In genomic region chr13:41030098-41030497, GRCm38 (mm10) we compare ENCODE assay signal across 25 mouse cellular contexts. TPM values are rescaled to one million over a fixed set of nuclear protein-coding genes. Genes with fewer than 3 reads are reported as not detected.
DNase-seq lines count a peak whose midpoint lies in the region; ATAC-seq lines count a peak whose summit lies in the region.
"Had no signal": no experiment of that assay in that cellular context is flagged by ENCODE, and none has a peak within 500 bp of the region (broad histone marks: within the 10 kb centered on the region; RNA-seq: fewer than 3 reads in every experiment).

No protein-coding gene starts in this region.

- H3K27me3 ChIP-seq in liver, embryonic 11.5 days (replicated peaks; ENCODE audit: control insufficient read depth, insufficient read depth, low read length), result no peaks in the 10 kb centered on the region
- no peaks in the 10 kb centered on the region for H3K27me3 ChIP-seq in liver, embryonic 15.5 days
- H3K27me3 ChIP-seq in heart, embryonic 11.5 days (ENCODE audit: control insufficient read depth, insufficient read depth, low read length), result no peaks in the 10 kb centered on the region
- H3K27me3 ChIP-seq: forebrain, embryonic 13.5 days; heart, embryonic 15.5 days had no signal

- H3K4me1 ChIP-seq in liver, embryonic 11.5 days (replicated peaks; ENCODE audit: control insufficient read depth, insufficient read depth, low read length), result peaks cover 15% of the 10 kb centered on the region
- peaks cover 31% of the 10 kb centered on the region for H3K4me1 ChIP-seq in liver, embryonic 15.5 days (replicated peaks)
- H3K4me1 ChIP-seq in heart, embryonic 11.5 days (ENCODE audit: control insufficient read depth, insufficient read depth, low read length), result no peaks in the 10 kb centered on the region
- H3K4me1 ChIP-seq: forebrain, embryonic 13.5 days; heart, embryonic 15.5 days; hindbrain, embryonic 10.5 days had no signal

- H3K4me2 ChIP-seq in liver, embryonic 11.5 days, result peak overlapping the region; percentile 26
- H3K4me2 ChIP-seq in liver, embryonic 15.5 days, result peak overlapping the region; percentile 45
- H3K4me2 ChIP-seq in heart, embryonic 11.5 days, result no peak overlapping the region
- H3K4me2 ChIP-seq: forebrain, embryonic 13.5 days; heart, embryonic 15.5 days; hindbrain, embryonic 14.5 days had no signal

- H3K9me3 ChIP-seq in liver, embryonic 11.5 days (ENCODE audit: control insufficient read depth, low read length), result no peaks in the 10 kb centered on the region
- H3K9me3 ChIP-seq in liver, embryonic 15.5 days (replicated peaks), result no peaks in the 10 kb centered on the region
- H3K9me3 ChIP-seq in heart, embryonic 11.5 days (replicated peaks; ENCODE audit: control insufficient read depth, low read length), result no peaks in the 10 kb centered on the region
- H3K9me3 ChIP-seq: forebrain, embryonic 13.5 days; heart, embryonic 10.5 days; heart, embryonic 15.5 days; hindbrain, embryonic 10.5 days had no signal

- H3K9ac ChIP-seq in liver, embryonic 11.5 days (ENCODE audit: low read depth, low read length), result peak overlapping the region; percentile 22; the same call in 1 of the 2 replicates
- H3K9ac ChIP-seq in liver, embryonic 15.5 days, result no peak overlapping the region
- no peak overlapping the region for H3K9ac ChIP-seq in heart, embryonic 11.5 days (ENCODE audit: low read depth, low read length)
- H3K9ac ChIP-seq: forebrain, embryonic 13.5 days; forebrain, postnatal 0 days; heart, embryonic 15.5 days; hindbrain, embryonic 14.5 days had no signal

- 0 out of 2 replicates have a peak, but pooled peaks have one; percentile 45 for ATAC-seq in erythroblast, adult 5-6 weeks (replicated peaks; ENCODE audit: low FRiP score, poor library complexity, severe bottlenecking)
- ATAC-seq in liver, embryonic 11.5 days (replicated peaks; ENCODE audit: low FRiP score), result peak; percentile 83
- peak; percentile 89 for ATAC-seq in liver, embryonic 15.5 days (ENCODE audit: insufficient read depth)
- ATAC-seq in megakaryocyte-erythroid progenitor cell, adult 5-6 weeks (replicated peaks; ENCODE audit: low FRiP score, low TSS enrichment, poor library complexity, severe bottlenecking), result peak; percentile 45; the same call in 1 of the 2 replicates
- ATAC-seq in heart, embryonic 11.5 days (replicated peaks; ENCODE audit: insufficient number of reproducible peaks, low FRiP score, low TSS enrichment), result no peak
- ATAC-seq: CD4-positive, CD25-positive, alpha-beta regulatory T cell, adult 4 months; forebrain, embryonic 13.5 days; forebrain, postnatal 0 days had no signal

- no peaks in the 10 kb centered on the region for H3K36me3 ChIP-seq in liver, embryonic 11.5 days (ENCODE audit: control insufficient read depth, insufficient read depth, low read length)
- 0 out of 2 replicates have a peak, but pooled peaks cover 3% of the 10 kb centered on the region for H3K36me3 ChIP-seq in liver, embryonic 15.5 days (replicated peaks)
- no peaks in the 10 kb centered on the region for H3K36me3 ChIP-seq in heart, embryonic 11.5 days (ENCODE audit: control insufficient read depth, insufficient read depth, low read length)
- H3K36me3 ChIP-seq: heart, embryonic 10.5 days; heart, embryonic 15.5 days; hindbrain, embryonic 10.5 days had no signal

- no peak for DNase-seq in liver, embryonic 11.5 days (ENCODE audit: low spot score)
- DNase-seq in cerebellum, postnatal 14 days, result no peak
- DNase-seq in layer of hippocampus, postnatal 36 days, result no peak
- DNase-seq in gastrocnemius, postnatal 4 days (ENCODE audit: low spot score in 2 of 2), result no peak
- DNase-seq: adrenal gland, postnatal 10 days; B cell, adult 2 months; cerebellum, adult 11-12 months; cerebellum, adult 9-10 months; cerebellum, postnatal 36 days; forebrain, postnatal 0 days; gastrocnemius, postnatal 36 days; heart, adult 18-20 months had no signal

- no peak overlapping the region for H3K4me3 ChIP-seq in liver, embryonic 11.5 days (ENCODE audit: low read depth, low read length)
- H3K4me3 ChIP-seq in liver, embryonic 15.5 days (replicated peaks), result no peak overlapping the region
- no peak overlapping the region for H3K4me3 ChIP-seq in heart, embryonic 11.5 days (ENCODE audit: low read depth, low read length)
- H3K4me3 ChIP-seq: forebrain, embryonic 13.5 days; heart, embryonic 10.5 days; heart, embryonic 15.5 days; hindbrain, embryonic 10.5 days had no signal

- H3K27ac ChIP-seq in liver, embryonic 11.5 days (ENCODE audit: low read depth, low read length), result no peak overlapping the region
- peak overlapping the region; percentile 59 for H3K27ac ChIP-seq in liver, embryonic 15.5 days (replicated peaks)
- H3K27ac ChIP-seq in heart, embryonic 11.5 days (ENCODE audit: low read depth, low read length), result no peak overlapping the region
- H3K27ac ChIP-seq: forebrain, embryonic 13.5 days; heart, embryonic 10.5 days; heart, embryonic 15.5 days; hindbrain, embryonic 10.5 days; hindbrain, embryonic 14.5 days had no signal

- 66% methylated on average over 5 of the region's 5 CpGs for WGBS in liver, embryonic 11.5 days
- 37% methylated on average over 5 of the region's 5 CpGs for WGBS in liver, embryonic 15.5 days (ENCODE audit: insufficient replicate concordance)
- WGBS in heart, embryonic 11.5 days (ENCODE audit: insufficient replicate concordance), result 54% methylated on average over 5 of the region's 5 CpGs

RNA-seq across cellular contexts. Expression of gene Tmem14c, which starts 14.0 kb away (rescaled TPM):
- 130 and 145 TPM in 2 replicates for total RNA-seq in erythroblast, adult 5-6 weeks (2015; ENCODE audit: low replicate concordance)
- total RNA-seq in erythroblast, adult 5-6 weeks (2017; ENCODE audit: low replicate concordance), result 156 and 258 TPM in 2 replicates
- polyA plus RNA-seq in liver, embryonic 11.5 days (2014; fragmentation: Nextera tagmentation; extraction: Ambion mirVana), result 954 and 957 TPM in 2 replicates
- polyA plus RNA-seq in liver, embryonic 15.5 days (2015; fragmentation: Nextera tagmentation; extraction: Ambion mirVana), result 670 and 685 TPM in 2 replicates
- total RNA-seq in megakaryocyte-erythroid progenitor cell, adult 5-6 weeks (2014; fragmentation: Nextera tagmentation), result 458 and 522 TPM in 2 replicates
- 216 and 226 TPM in 2 replicates for total RNA-seq in megakaryocyte-erythroid progenitor cell, adult 5-6 weeks (2017)
- 302 and 305 TPM in 2 replicates for polyA plus RNA-seq in heart, embryonic 11.5 days (2014; fragmentation: Nextera tagmentation; extraction: Ambion mirVana)
- 10 to 100 TPM; 62.6 to 63.4 TPM for total RNA-seq in layer of hippocampus, postnatal 36 days (2021)
- 10 to 100 TPM; 79.9 to 85.1 TPM for total RNA-seq in gastrocnemius, postnatal 4 days (2021)

RNA-seq across cellular contexts. Expression of gene Pak1ip1, which starts 29.3 kb away (rescaled TPM):
- 25.0 and 33.0 TPM in 2 replicates for total RNA-seq in erythroblast, adult 5-6 weeks (2015; ENCODE audit: low replicate concordance)
- 45.7 and 54.3 TPM in 2 replicates for total RNA-seq in erythroblast, adult 5-6 weeks (2017; ENCODE audit: low replicate concordance)
- 105 and 109 TPM in 2 replicates for polyA plus RNA-seq in liver, embryonic 11.5 days (2014; fragmentation: Nextera tagmentation; extraction: Ambion mirVana)
- 53.5 and 56.0 TPM in 2 replicates for polyA plus RNA-seq in liver, embryonic 15.5 days (2015; fragmentation: Nextera tagmentation; extraction: Ambion mirVana)
- 71.9 and 77.4 TPM in 2 replicates for total RNA-seq in megakaryocyte-erythroid progenitor cell, adult 5-6 weeks (2014; fragmentation: Nextera tagmentation)
- total RNA-seq in megakaryocyte-erythroid progenitor cell, adult 5-6 weeks (2017), result 139 and 140 TPM in 2 replicates
- polyA plus RNA-seq in heart, embryonic 11.5 days (2014; fragmentation: Nextera tagmentation; extraction: Ambion mirVana), result 62.8 and 70.1 TPM in 2 replicates
- 10 to 100 TPM; 40.7 to 42.7 TPM for total RNA-seq in layer of hippocampus, postnatal 36 days (2021)
- 10 to 100 TPM; 32.0 to 33.7 TPM for total RNA-seq in gastrocnemius, postnatal 4 days (2021)

RNA-seq across cellular contexts. Expression of gene Mak, which starts 49.4 kb away (rescaled TPM):
- not detected in 2 replicates for total RNA-seq in erythroblast, adult 5-6 weeks (2015; ENCODE audit: low replicate concordance)
- under 0.01 TPM in 1 of 2 replicates, not detected in the other for total RNA-seq in erythroblast, adult 5-6 weeks (2017; ENCODE audit: low replicate concordance)
- 0.34 and 0.56 TPM in 2 replicates for polyA plus RNA-seq in liver, embryonic 11.5 days (2014; fragmentation: Nextera tagmentation; extraction: Ambion mirVana)
- 0.10 and 0.31 TPM in 2 replicates for polyA plus RNA-seq in liver, embryonic 15.5 days (2015; fragmentation: Nextera tagmentation; extraction: Ambion mirVana)
- total RNA-seq in megakaryocyte-erythroid progenitor cell, adult 5-6 weeks (2014; fragmentation: Nextera tagmentation), result not detected in 2 replicates
- total RNA-seq in megakaryocyte-erythroid progenitor cell, adult 5-6 weeks (2017), result not detected in 2 replicates
- polyA plus RNA-seq in heart, embryonic 11.5 days (2014; fragmentation: Nextera tagmentation; extraction: Ambion mirVana), result 0.17 and 0.30 TPM in 2 replicates
- total RNA-seq in layer of hippocampus, postnatal 36 days (2021), result 1 to 10 TPM in 1 of 2 experiments, under 1 TPM in 1; 0.52 to 1.0 TPM
- not detected for total RNA-seq in gastrocnemius, postnatal 4 days (2021)
- total RNA-seq: gastrocnemius, adult 18-20 months; gastrocnemius, postnatal 36 days; heart, postnatal 25 days; MEL had no signal
